Mouse (Mus musculus): ENCODE data around the gene Nat8f3. TPM values are rescaled to one million over a fixed set of nuclear protein-coding genes. Genes with fewer than 3 reads are reported as not detected.
A peak's percentile ranks its signal among the peaks of the same experiment; 100 is the strongest.
"Not testable (repeated sequence)": the region's sequence is repeated elsewhere in the genome, so short reads cannot be mapped to it uniquely, and the experiment has no call there.

Nat8f3 gene
- total RNA-seq (2012; rRNA removed) (not detected in 2 replicates), polyA plus RNA-seq (2012; ENCODE audit: insufficient read depth in 1 of 2, insufficient read length in 2 of 2, low read depth in 1 of 2, low replicate concordance in 2 of 2, missing spikeins in 1 of 2) (under 1 TPM in 1 of 2 experiments, not detected in 1; 0.06 TPM)

DNA sequence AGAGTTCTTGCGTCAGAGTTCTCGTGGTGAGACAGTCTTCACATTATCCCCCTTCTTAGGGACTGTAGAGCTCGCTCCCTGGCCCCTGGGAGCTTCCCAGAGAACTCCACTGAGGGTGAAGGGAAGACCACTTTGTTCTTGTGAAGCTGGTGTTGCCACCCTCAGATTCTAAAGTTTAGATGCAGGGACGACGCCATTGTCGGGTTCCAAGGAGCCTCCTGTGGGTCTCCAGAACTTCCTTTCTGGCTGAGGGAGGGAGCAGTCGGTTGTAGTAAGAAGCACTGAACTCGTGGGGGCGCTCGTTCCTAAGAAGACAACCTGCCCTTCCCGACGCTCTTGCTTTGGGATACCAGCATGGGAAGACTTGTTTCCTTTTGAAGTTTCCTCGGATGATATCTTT lies at the start of gene Nat8f3:
Gene Nat8f3, minus strand, starts transcription at position 223 of the 400 bp plus-strand sequence.
- not testable (repeated sequence) for H3K4me3 ChIP-seq (ENCODE audit: control insufficient read depth in 1 of 2, insufficient read depth in 1 of 2, low read depth in 2 of 2, low read length in 2 of 2); H3K27ac ChIP-seq (ENCODE audit: control insufficient read depth, low read depth, low read length); H3K27me3 ChIP-seq (ENCODE audit: control insufficient read depth in 1 of 2, insufficient read depth in 2 of 2, low read length in 2 of 2); H3K36me3 ChIP-seq (ENCODE audit: control insufficient read depth in 1 of 2, insufficient read depth in 2 of 2, low read length in 2 of 2); H3K4me1 ChIP-seq (ENCODE audit: control insufficient read depth in 1 of 2, insufficient read depth in 2 of 2, low read length in 2 of 2); H3K9me3 ChIP-seq (replicated peaks; ENCODE audit: insufficient read depth, low read length); H3K9ac ChIP-seq (ENCODE audit: control insufficient read depth, low read depth, low read length, poor library complexity, severe bottlenecking); H3K79me2 ChIP-seq (ENCODE audit: control insufficient read depth, insufficient read depth, low read length, poor library complexity)
- 0 out of 2 replicates have a peak, but pooled peaks have one; percentile 9 for TF ChIP-seq SMC3 (IDR thresholded peaks at IDR 0.05; ENCODE audit: low read depth, low read length)
- peak; percentile 25 for TF ChIP-seq RAD21 (IDR thresholded peaks at IDR 0.05; ENCODE audit: low read depth, low read length)
- TF ChIP-seq CTCF (IDR thresholded peaks at IDR 0.05 in 2 of 3, conservative IDR thresholded peaks at IDR 0.05 in 1 of 3; ENCODE audit: control insufficient read depth in 1 of 3, insufficient read depth in 1 of 3, low read depth in 2 of 3, low read length in 3 of 3, poor library complexity in 1 of 3, severe bottlenecking in 1 of 3), result peak in 2 of 3 experiments; percentile 25 to 28; a peak in 3 of 6 replicates
- DNase-seq (ENCODE audit: low read depth, low spot score), result peak; percentile 20

DNA sequence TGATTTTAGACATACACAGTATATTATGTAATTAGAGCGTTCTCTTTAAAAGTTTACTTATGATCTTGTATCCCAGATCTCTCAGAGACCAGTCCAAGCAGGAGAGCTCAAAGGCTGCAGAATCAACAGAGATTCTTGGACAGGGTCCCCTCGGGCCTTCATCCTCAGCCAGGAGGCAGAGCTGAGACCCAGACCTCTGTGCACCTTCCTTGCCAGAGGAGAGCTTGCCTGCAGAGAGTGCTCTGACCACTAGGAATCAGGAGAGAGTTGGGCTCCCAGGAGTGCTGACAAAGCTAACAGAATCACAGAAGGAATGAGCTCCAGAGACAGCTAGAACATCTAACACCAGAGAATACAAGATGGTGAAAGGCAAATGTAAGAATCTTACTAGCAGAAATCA lies 47.8 kb upstream of the Nat8f3 start:
- Histone ChIP-seq H3K27ac (ENCODE audit: control insufficient read depth, low read depth, low read length) (no peak overlapping the region), H3K27me3 (ENCODE audit: control insufficient read depth in 1 of 2, insufficient read depth in 2 of 2, low read length in 2 of 2) (peaks cover 3 to 4% of the 10 kb centered on the region in 2 experiments), H3K4me3 (ENCODE audit: control insufficient read depth in 1 of 2, insufficient read depth in 1 of 2, low read depth in 2 of 2, low read length in 2 of 2) (no peak overlapping the region), H3K4me1 (ENCODE audit: control insufficient read depth in 1 of 2, insufficient read depth in 2 of 2, low read length in 2 of 2) (no peaks in the 10 kb centered on the region), H3K36me3 (ENCODE audit: control insufficient read depth in 1 of 2, insufficient read depth in 2 of 2, low read length in 2 of 2) (no peaks in the 10 kb centered on the region), H3K9ac (ENCODE audit: control insufficient read depth, low read depth, low read length, poor library complexity, severe bottlenecking) (no peak overlapping the region), H3K9me3 (replicated peaks; ENCODE audit: insufficient read depth, low read length) (no peaks in the 10 kb centered on the region), H3K79me2 (ENCODE audit: control insufficient read depth, insufficient read depth, low read length, poor library complexity) (no peaks in the 10 kb centered on the region)
- no peak for TF ChIP-seq USF2 (IDR thresholded peaks at IDR 0.05; ENCODE audit: borderline replicate concordance in 1 of 2, insufficient read depth in 1 of 2, low read depth in 1 of 2, low read length in 2 of 2)
- TF ChIP-seq GATA1 (IDR thresholded peaks at IDR 0.05; ENCODE audit: low read depth, low read length), result no peak
- TF ChIP-seq GABPA (IDR thresholded peaks at IDR 0.05; ENCODE audit: low read depth, low read length), result no peak
- TF ChIP-seq NRF1 (IDR thresholded peaks at IDR 0.05; ENCODE audit: insufficient read depth, low read depth, low read length, poor library complexity, severe bottlenecking), result no peak
- TF ChIP-seq RAD21 (IDR thresholded peaks at IDR 0.05; ENCODE audit: low read depth, low read length), result no peak
- no peak for TF ChIP-seq ETS1 (IDR thresholded peaks at IDR 0.05; ENCODE audit: low read depth, low read length)
- TF ChIP-seq TAL1 (IDR thresholded peaks at IDR 0.05; ENCODE audit: low read length), result no peak
- TF ChIP-seq POLR2AphosphoS5 (IDR thresholded peaks at IDR 0.05; ENCODE audit: borderline replicate concordance, low read depth, low read length), result no peak
- TF ChIP-seq NELFE (IDR thresholded peaks at IDR 0.05; ENCODE audit: low read depth, low read length), result no peak
- DNase-seq (ENCODE audit: low read depth, low spot score), result no peak

DNA sequence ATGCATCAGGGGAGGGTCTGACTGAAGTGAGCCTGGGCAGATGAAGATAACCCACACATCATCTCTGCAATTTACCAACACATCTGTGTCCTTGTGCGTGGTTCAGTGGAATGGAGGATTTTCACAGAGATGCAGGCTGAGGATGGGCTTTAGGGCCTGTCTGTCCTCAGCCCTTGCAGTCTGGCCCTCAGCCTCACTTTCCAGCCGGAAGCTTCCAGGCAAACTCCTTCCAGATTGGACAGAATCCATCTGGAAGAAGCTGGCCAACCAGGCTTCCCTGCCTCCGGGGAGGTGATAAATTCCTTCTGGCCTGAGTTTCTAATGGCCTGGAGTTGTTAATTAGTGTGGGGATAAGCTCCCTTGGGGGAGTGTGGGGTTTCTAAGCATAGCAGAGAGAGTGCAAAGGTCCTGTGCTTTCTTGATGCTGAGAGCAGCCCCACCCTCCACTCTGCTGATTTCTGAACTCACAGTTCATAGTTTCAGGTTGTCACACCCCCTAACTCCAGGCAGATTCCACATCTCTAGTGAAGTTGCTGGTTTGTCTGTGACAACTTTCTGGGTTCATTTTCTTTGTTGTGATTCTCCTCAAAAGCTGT lies 45.5 kb upstream of the Nat8f3 start:
- not testable (repeated sequence) for H3K4me3 ChIP-seq (ENCODE audit: control insufficient read depth in 1 of 2, insufficient read depth in 1 of 2, low read depth in 2 of 2, low read length in 2 of 2); H3K36me3 ChIP-seq (ENCODE audit: control insufficient read depth in 1 of 2, insufficient read depth in 2 of 2, low read length in 2 of 2); H3K4me1 ChIP-seq (ENCODE audit: control insufficient read depth in 1 of 2, insufficient read depth in 2 of 2, low read length in 2 of 2); H3K27ac ChIP-seq (ENCODE audit: control insufficient read depth, low read depth, low read length); H3K9me3 ChIP-seq (replicated peaks; ENCODE audit: insufficient read depth, low read length); H3K9ac ChIP-seq (ENCODE audit: control insufficient read depth, low read depth, low read length, poor library complexity, severe bottlenecking); H3K27me3 ChIP-seq (ENCODE audit: control insufficient read depth in 1 of 2, insufficient read depth in 2 of 2, low read length in 2 of 2); H3K79me2 ChIP-seq (ENCODE audit: control insufficient read depth, insufficient read depth, low read length, poor library complexity); DNase-seq (ENCODE audit: low read depth, low spot score)

DNA sequence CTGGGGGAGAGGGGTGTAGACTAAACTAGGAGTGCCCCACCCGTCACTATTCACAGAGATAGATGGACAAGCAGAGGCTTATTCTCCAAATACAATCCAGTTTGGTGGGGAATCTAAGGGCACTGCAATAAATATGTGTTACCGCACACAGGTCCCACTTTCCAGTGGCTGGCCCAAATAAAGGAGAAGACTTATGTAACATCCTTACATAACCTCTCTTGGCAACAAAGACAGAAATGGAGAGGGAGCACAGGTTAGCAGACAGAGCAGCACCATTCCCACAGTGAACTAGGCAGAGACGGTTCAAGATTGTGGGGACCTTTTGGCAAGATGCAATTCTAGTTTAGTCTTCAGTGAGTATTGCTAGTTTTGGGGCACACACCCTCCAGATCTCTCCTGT lies 45.0 kb upstream of the Nat8f3 start:
- not testable (repeated sequence) for H3K9ac ChIP-seq (ENCODE audit: control insufficient read depth, low read depth, low read length, poor library complexity, severe bottlenecking); DNase-seq (ENCODE audit: low read depth, low spot score); H3K4me1 ChIP-seq (ENCODE audit: control insufficient read depth in 1 of 2, insufficient read depth in 2 of 2, low read length in 2 of 2); H3K36me3 ChIP-seq (ENCODE audit: control insufficient read depth in 1 of 2, insufficient read depth in 2 of 2, low read length in 2 of 2); H3K27ac ChIP-seq (ENCODE audit: control insufficient read depth, low read depth, low read length); H3K9me3 ChIP-seq (replicated peaks; ENCODE audit: insufficient read depth, low read length); H3K27me3 ChIP-seq (ENCODE audit: control insufficient read depth in 1 of 2, insufficient read depth in 2 of 2, low read length in 2 of 2); H3K79me2 ChIP-seq (ENCODE audit: control insufficient read depth, insufficient read depth, low read length, poor library complexity); H3K4me3 ChIP-seq (ENCODE audit: control insufficient read depth in 1 of 2, insufficient read depth in 1 of 2, low read depth in 2 of 2, low read length in 2 of 2)

DNA sequence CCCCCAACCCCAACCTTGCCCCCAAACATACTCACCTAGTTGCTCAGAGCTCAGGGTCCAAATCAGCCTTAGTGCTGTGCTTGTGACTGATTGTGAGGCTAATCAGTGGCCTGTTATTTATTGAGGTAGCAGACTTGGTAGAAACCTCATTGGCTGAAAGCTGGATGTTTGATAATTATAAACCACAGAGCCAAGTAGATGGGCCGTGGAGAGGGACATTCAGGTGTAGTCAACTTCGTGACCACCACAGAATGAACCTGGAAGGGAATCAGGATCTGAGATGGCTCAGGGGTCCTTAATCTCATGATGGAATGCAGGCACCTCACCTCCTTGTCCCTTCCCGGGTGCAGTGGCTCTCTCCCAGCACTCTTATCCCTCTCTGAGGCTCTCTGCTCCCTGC lies 44.2 kb upstream of the Nat8f3 start:
- not testable (repeated sequence) for H3K79me2 ChIP-seq (ENCODE audit: control insufficient read depth, insufficient read depth, low read length, poor library complexity); H3K36me3 ChIP-seq (ENCODE audit: control insufficient read depth in 1 of 2, insufficient read depth in 2 of 2, low read length in 2 of 2); H3K27ac ChIP-seq (ENCODE audit: control insufficient read depth, low read depth, low read length); H3K27me3 ChIP-seq (ENCODE audit: control insufficient read depth in 1 of 2, insufficient read depth in 2 of 2, low read length in 2 of 2); H3K4me3 ChIP-seq (ENCODE audit: control insufficient read depth in 1 of 2, insufficient read depth in 1 of 2, low read depth in 2 of 2, low read length in 2 of 2); H3K4me1 ChIP-seq (ENCODE audit: control insufficient read depth in 1 of 2, insufficient read depth in 2 of 2, low read length in 2 of 2); H3K9ac ChIP-seq (ENCODE audit: control insufficient read depth, low read depth, low read length, poor library complexity, severe bottlenecking); H3K9me3 ChIP-seq (replicated peaks; ENCODE audit: insufficient read depth, low read length); DNase-seq (ENCODE audit: low read depth, low spot score)
